8 mouse cellular contexts compared by ENCODE assay signal in the genomic region with DNA sequence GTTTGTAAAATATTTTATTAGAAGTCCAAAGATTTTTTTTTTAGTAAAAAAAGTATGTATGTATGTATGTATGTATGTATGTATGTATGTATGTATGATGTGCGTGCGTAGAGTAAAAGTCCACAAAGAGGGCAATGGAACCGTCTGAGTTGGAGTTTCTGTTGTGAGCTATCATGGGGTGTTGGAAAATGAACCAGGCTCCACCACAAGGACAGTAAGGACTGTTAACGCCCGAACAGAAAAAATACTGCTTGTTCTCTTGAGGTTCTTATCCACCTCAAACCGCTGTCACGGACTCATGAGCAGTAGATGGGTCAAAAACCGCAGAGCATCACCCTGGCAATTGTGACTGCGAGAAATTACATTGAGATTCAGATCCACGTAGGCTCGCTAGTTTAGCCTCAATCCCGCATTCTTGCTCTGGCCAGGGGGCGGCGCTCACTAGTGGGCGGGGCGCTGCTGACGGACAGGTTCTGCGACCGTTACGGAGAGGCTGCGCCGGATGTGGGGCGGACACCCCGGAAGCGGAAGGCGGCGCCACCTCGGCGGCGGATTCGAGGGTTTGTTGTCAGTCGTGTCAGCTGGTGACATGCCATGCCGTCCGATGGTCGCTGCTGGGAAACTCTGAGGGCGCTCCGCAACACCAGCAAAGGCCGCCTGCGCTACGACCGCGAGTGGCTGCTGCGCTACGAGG. TPM values are rescaled to one million over a fixed set of nuclear protein-coding genes. Genes with fewer than 3 reads are reported as not detected.
A peak's percentile ranks its signal among the peaks of the same experiment; 100 is the strongest.
DNase-seq lines count a peak whose midpoint lies in the region; ATAC-seq and TF ChIP-seq lines count a peak whose summit lies in the region.

A gene (plus strand): TSS at position 521 of the 694 bp plus-strand sequence.

- H3K9ac ChIP-seq in embryonic facial prominence, embryonic 13.5 days = peak within 1 kb of the TSS; percentile 80
- H3K9ac ChIP-seq in limb, embryonic 12.5 days (replicated peaks) = peak within 1 kb of the TSS; percentile 59
- peak within 1 kb of the TSS; percentile 51 for H3K9ac ChIP-seq in midbrain, embryonic 15.5 days

- H3K27me3 ChIP-seq in embryonic facial prominence, embryonic 13.5 days = no peaks in the 10 kb centered on the region
- no peaks in the 10 kb centered on the region for H3K27me3 ChIP-seq in kidney, adult 2 months (replicated peaks; ENCODE audit: control insufficient read depth, insufficient read depth, low read length)
- H3K27me3 ChIP-seq in limb, embryonic 12.5 days = no peaks in the 10 kb centered on the region
- H3K27me3 ChIP-seq in midbrain, embryonic 15.5 days (replicated peaks) = no peaks in the 10 kb centered on the region
- no peaks in the 10 kb centered on the region for H3K27me3 ChIP-seq in spleen, adult 2 months (ENCODE audit: control insufficient read depth, insufficient read depth, low read length)

- no peak for TF ChIP-seq POLR2A in kidney, adult 2 months (IDR thresholded peaks at IDR 0.05; ENCODE audit: low read depth, low read length)
- no peak; the same call in 1 of the 2 replicates for TF ChIP-seq POLR2A in spleen, adult 2 months (IDR thresholded peaks at IDR 0.05; ENCODE audit: low read depth, low read length)

- H3K27ac ChIP-seq in embryonic facial prominence, embryonic 13.5 days = peak within 1 kb of the TSS; percentile 88
- H3K27ac ChIP-seq in kidney, adult 2 months (ENCODE audit: insufficient read depth, low read depth, low read length) = peak within 1 kb of the TSS; percentile 90
- peak within 1 kb of the TSS; percentile 83 for H3K27ac ChIP-seq in limb, embryonic 12.5 days
- peak within 1 kb of the TSS; percentile 88 for H3K27ac ChIP-seq in midbrain, embryonic 15.5 days
- H3K27ac ChIP-seq in spleen, adult 2 months (ENCODE audit: insufficient read depth, low read length) = peak within 1 kb of the TSS; percentile 58

- peak; percentile 80 for ATAC-seq in embryonic facial prominence, embryonic 13.5 days (ENCODE audit: insufficient number of reproducible peaks, insufficient read depth, low FRiP score, low TSS enrichment, low read depth)
- ATAC-seq in limb, embryonic 12.5 days (ENCODE audit: insufficient number of reproducible peaks, insufficient read depth, low FRiP score, low TSS enrichment, low read depth) = peak; percentile 89
- peak; percentile 99 for ATAC-seq in midbrain, embryonic 15.5 days (replicated peaks)

- H3K9me3 ChIP-seq in embryonic facial prominence, embryonic 13.5 days = no peaks in the 10 kb centered on the region
- H3K9me3 ChIP-seq in limb, embryonic 12.5 days = no peaks in the 10 kb centered on the region
- H3K9me3 ChIP-seq in midbrain, embryonic 15.5 days = no peaks in the 10 kb centered on the region

- peak; percentile 95 for DNase-seq in 3134 (ENCODE audit: extremely low read depth, insufficient read length, low spot score)
- DNase-seq in adrenal gland, postnatal 36 days = peak; percentile 98 to 99
- DNase-seq in heart, adult 18-20 months = peak; percentile 97 to 98
- DNase-seq in kidney, adult 2 months = peak; percentile 97
- peak; percentile 84 to 95 for DNase-seq in spleen, adult 2 months (ENCODE audit: low read depth in 1 of 2, low spot score in 2 of 2)

- peaks cover 6% of the 10 kb centered on the region for H3K4me1 ChIP-seq in embryonic facial prominence, embryonic 13.5 days
- peaks cover 6% of the 10 kb centered on the region; the same call in 1 of the 2 replicates for H3K4me1 ChIP-seq in kidney, adult 2 months (ENCODE audit: control insufficient read depth, insufficient read depth, low read length)
- peaks cover 6% of the 10 kb centered on the region for H3K4me1 ChIP-seq in limb, embryonic 12.5 days (replicated peaks)
- peaks cover 8% of the 10 kb centered on the region for H3K4me1 ChIP-seq in midbrain, embryonic 15.5 days
- H3K4me1 ChIP-seq in spleen, adult 2 months (ENCODE audit: control insufficient read depth, insufficient read depth, insufficient read length) = no peaks in the 10 kb centered on the region; the same call in 1 of the 2 replicates

- peaks cover 44% of the 10 kb centered on the region for H3K36me3 ChIP-seq in embryonic facial prominence, embryonic 13.5 days
- peaks cover 3% of the 10 kb centered on the region for H3K36me3 ChIP-seq in kidney, adult 2 months (ENCODE audit: control insufficient read depth, insufficient read depth, low read length)
- peaks cover 42% of the 10 kb centered on the region for H3K36me3 ChIP-seq in limb, embryonic 12.5 days
- H3K36me3 ChIP-seq in midbrain, embryonic 15.5 days (replicated peaks) = peaks cover 23% of the 10 kb centered on the region
- H3K36me3 ChIP-seq in spleen, adult 2 months (ENCODE audit: control insufficient read depth, insufficient read depth, low read length) = peaks cover 22% of the 10 kb centered on the region

- 3% methylated on average over 44 of the region's 44 CpGs for WGBS in embryonic facial prominence, embryonic 13.5 days
- 2% methylated on average over 44 of the region's 44 CpGs for WGBS in kidney, adult 2 months
- 4% methylated on average over 44 of the region's 44 CpGs for WGBS in limb, embryonic 12.5 days
- 3% methylated on average over 44 of the region's 44 CpGs for WGBS in midbrain, embryonic 15.5 days
- 3% methylated on average over 44 of the region's 44 CpGs for WGBS in spleen, adult 2 months

- H3K4me2 ChIP-seq in embryonic facial prominence, embryonic 13.5 days = peak within 1 kb of the TSS; percentile 70
- H3K4me2 ChIP-seq in limb, embryonic 12.5 days = peak within 1 kb of the TSS; percentile 74
- peak within 1 kb of the TSS; percentile 72 for H3K4me2 ChIP-seq in midbrain, embryonic 15.5 days

- peak within 1 kb of the TSS; percentile 93 for H3K4me3 ChIP-seq in embryonic facial prominence, embryonic 13.5 days
- H3K4me3 ChIP-seq in kidney, adult 2 months (ENCODE audit: insufficient read depth, low read depth, low read length) = peak within 1 kb of the TSS; percentile 98
- peak within 1 kb of the TSS; percentile 71 for H3K4me3 ChIP-seq in limb, embryonic 12.5 days (replicated peaks)
- peak within 1 kb of the TSS; percentile 68 for H3K4me3 ChIP-seq in midbrain, embryonic 15.5 days
- H3K4me3 ChIP-seq in spleen, adult 2 months (ENCODE audit: extremely low read depth, insufficient read depth, insufficient read length) = peak within 1 kb of the TSS; percentile 93

- peak; percentile 66 for TF ChIP-seq CTCF in kidney, adult 2 months (conservative IDR thresholded peaks at IDR 0.05; ENCODE audit: insufficient read depth, insufficient read length, low read depth, low read length)
- TF ChIP-seq CTCF in spleen, adult 2 months (IDR thresholded peaks at IDR 0.05; ENCODE audit: extremely low read depth, insufficient read depth, insufficient read length, insufficient replicate concordance) = peak; percentile 65; the same call in 1 of the 2 replicates

RNA-seq across cellular contexts. Expression of the gene that starts here (rescaled TPM):
- total RNA-seq in adrenal gland, postnatal 36 days (2021) = 10 to 100 TPM; 29.8 to 32.1 TPM
- polyA plus RNA-seq in embryonic facial prominence, embryonic 13.5 days (2015; fragmentation: Nextera tagmentation; extraction: Ambion mirVana) = 70.1 and 76.8 TPM in 2 replicates
- 10 to 100 TPM; 22.7 to 24.7 TPM for total RNA-seq in heart, adult 18-20 months (2021)
- polyA plus RNA-seq in kidney, adult 2 months (2012; rRNA removed) = 21.1 and 25.4 TPM in 2 replicates
- 72.5 and 76.2 TPM in 2 replicates for polyA plus RNA-seq in limb, embryonic 12.5 days (2016; fragmentation: Nextera tagmentation; extraction: Ambion mirVana)
- polyA plus RNA-seq in midbrain, embryonic 15.5 days (2015; fragmentation: Nextera tagmentation; extraction: Ambion mirVana) = 75.1 and 78.0 TPM in 2 replicates
- polyA plus RNA-seq in spleen, adult 2 months (2012; rRNA removed) = 14.5 and 16.4 TPM in 2 replicates

Comparison
In these comparisons a context has a peak if more than half of its experiments do, and no peak if none do; other contexts are left out.
1. Peak in every context shown above with its lines: DNase-seq, ATAC-seq, H3K4me3 ChIP-seq and H3K27ac ChIP-seq.